12 mouse cellular contexts compared by ENCODE assay signal in genomic region chr13:96002475-96002874, GRCm38 (mm10).
DNase-seq lines count a peak whose midpoint lies in the region; ATAC-seq lines count a peak whose summit lies in the region.
"Had no signal": no experiment of that assay in that cellular context is flagged by ENCODE, and none has a peak within 500 bp of the region (broad histone marks: within the 10 kb centered on the region; RNA-seq: fewer than 3 reads in every experiment).

No protein-coding gene starts in this region.

- H3K4me2 ChIP-seq in neural tube, embryonic 14.5 days (ENCODE audit: low read depth, low read length) = no peak overlapping the region

- H3K36me3 ChIP-seq in neural tube, embryonic 14.5 days (ENCODE audit: control insufficient read depth, insufficient read depth, low read length) = no peaks in the 10 kb centered on the region

- no peaks in the 10 kb centered on the region for H3K4me1 ChIP-seq in neural tube, embryonic 14.5 days (ENCODE audit: control insufficient read depth, insufficient read depth, low read length)

- intact Hi-C loops in left cerebral cortex, postnatal 14 days (cut with DNase I) = loop anchor here (10.0 kb wide), 1 partner anchor 372 kb away; no protein-coding TSS in a partner anchor
- intact Hi-C loops in heart, postnatal 36 days (cut with DNase I) = no loop called here

- no peaks in the 10 kb centered on the region for H3K9me3 ChIP-seq in neural tube, embryonic 14.5 days (ENCODE audit: control insufficient read depth, low read length)

- peak; percentile 29; the same call in 1 of the 2 replicates for ATAC-seq in neural tube, embryonic 14.5 days (ENCODE audit: low read depth)
- ATAC-seq: CD4-positive, CD25-positive, alpha-beta regulatory T cell, adult 4 months had no signal

- H3K9ac ChIP-seq in neural tube, embryonic 14.5 days (replicated peaks; ENCODE audit: low read depth, low read length) = no peak overlapping the region
- H3K9ac ChIP-seq: liver, embryonic 14.5 days had no signal

- DNase-seq in embryo, embryonic 11 days = peak; percentile 45
- no peak for DNase-seq in embryo, embryonic 9.5 days (ENCODE audit: extremely low spot score)
- DNase-seq in left cerebral cortex, postnatal 14 days (ENCODE audit: low spot score in 2 of 2) = peak; percentile 21 to 41
- no peak for DNase-seq in left cerebral cortex, adult 11 months (ENCODE audit: low spot score)
- peak; percentile 3 for DNase-seq in NIH3T3 (ENCODE audit: low read depth)
- no peak for DNase-seq in heart, postnatal 36 days
- no peak for DNase-seq in B cell, adult 2 months
- DNase-seq: kidney, adult 8-10 months; thymus, postnatal 36 days had no signal

- H3K27me3 ChIP-seq in neural tube, embryonic 14.5 days (ENCODE audit: control insufficient read depth, insufficient read depth, low read length) = no peaks in the 10 kb centered on the region

- H3K4me3 ChIP-seq in neural tube, embryonic 14.5 days (ENCODE audit: low read depth, low read length) = no peak overlapping the region

- WGBS in neural tube, embryonic 14.5 days = 36% methylated on average over 5 of the region's 5 CpGs

- no peak overlapping the region for H3K27ac ChIP-seq in neural tube, embryonic 14.5 days (ENCODE audit: low read depth, low read length)
- H3K27ac ChIP-seq: liver, embryonic 14.5 days had no signal

Comparison
In these comparisons a context has a peak if more than half of its experiments do, and no peak if none do; other contexts are left out.
1. DNase-seq: peak in embryo, embryonic 11 days (single experiment), left cerebral cortex, postnatal 14 days (2 of 2) and NIH3T3 (single experiment); none in embryo, embryonic 9.5 days (single experiment), left cerebral cortex, adult 11 months (single experiment), heart, postnatal 36 days (0 of 2) and B cell, adult 2 months (0 of 2).